Mouse (Mus musculus) urinary bladder, adult 2 months (tissue): ENCODE results near the gene Ddn. TPM values are rescaled to one million over a fixed set of nuclear protein-coding genes. Genes with fewer than 3 reads are reported as not detected.
"Not testable (repeated sequence)": the region's sequence is repeated elsewhere in the genome, so short reads cannot be mapped to it uniquely, and the experiment has no call there.

Experiments used
- DNase-seq: peaks from one replicate; pipeline ENCODE4 v3.0.0; 2022; ENCODE audit warnings: low spot score
- polyA plus RNA-seq: library from polyadenylated mRNA; depleted of rRNA; stranded (reverse); fragments of >200 nt; gene quantifications from 2 replicates; pipeline ENCODE4 v1.2.3, GENCODE M21; 2012

The Ddn gene
- polyA plus RNA-seq, 1 experiment, result 0.08 TPM

DNA sequence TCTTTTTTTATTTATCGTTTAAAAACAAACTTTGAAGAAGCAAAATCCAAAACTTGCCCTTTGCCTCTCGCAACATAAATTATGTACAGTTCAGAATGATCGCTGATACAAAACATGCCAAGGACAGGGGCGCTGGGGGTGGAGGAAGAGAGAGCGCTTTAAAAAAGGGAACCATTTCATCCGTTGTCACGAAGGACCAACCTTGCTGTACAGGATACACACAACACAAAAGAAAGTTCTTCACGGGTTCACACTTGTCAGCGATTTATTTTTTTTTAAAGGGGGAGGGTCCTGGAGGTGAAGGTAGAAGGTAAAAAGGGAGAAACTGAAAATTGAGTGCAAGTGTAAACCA is 22.4 kb upstream of the Ddn start:
- no peak for DNase-seq

DNA sequence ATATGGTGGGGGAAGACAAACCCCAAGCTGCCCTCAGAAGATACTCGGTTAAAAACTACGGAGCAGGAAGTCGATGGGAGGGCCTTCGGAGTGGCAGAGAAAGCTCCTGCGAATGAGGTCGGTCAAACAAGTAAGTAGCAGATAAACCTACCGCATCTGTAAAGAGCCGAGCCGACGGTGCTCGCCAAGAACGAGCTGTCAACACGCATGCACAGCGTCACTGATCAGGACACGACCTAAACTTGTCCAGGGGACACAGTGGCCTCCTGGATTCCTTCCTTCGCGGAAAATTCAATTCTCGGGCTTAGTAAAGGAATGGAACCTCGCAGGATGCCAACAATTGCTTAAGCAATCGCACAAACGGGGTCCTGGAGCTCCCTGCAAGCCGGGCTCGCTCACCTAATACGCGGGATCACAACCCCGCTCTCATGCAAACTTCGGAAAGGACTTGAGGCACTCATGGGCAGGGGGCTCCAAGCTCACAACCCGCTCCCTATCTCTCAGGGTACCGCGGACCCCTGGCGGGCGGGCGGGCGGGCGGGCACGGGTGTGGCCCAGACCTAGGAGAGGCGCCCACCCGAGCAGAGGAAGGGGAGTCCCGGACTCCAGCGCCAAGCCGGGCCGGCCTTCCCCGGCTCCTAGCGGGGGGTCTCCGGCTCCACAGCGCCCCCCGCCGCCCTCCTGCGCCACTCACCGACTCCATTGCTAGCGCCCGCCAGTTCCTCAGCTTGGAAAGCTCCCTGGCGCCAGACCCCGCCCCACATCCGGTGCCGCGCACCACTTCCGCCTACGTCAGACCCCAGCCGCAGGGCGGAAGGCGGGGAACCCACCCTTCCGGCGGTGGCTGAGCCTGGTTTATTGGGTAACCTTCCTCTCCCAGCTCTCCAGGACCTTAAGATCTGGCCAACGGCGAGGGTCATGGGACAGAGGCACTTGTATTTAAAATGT is 21.7 kb upstream of the Ddn start, which contains the start of gene Prkag1:
Gene Prkag1, minus strand, starts transcription at position 786 of the 948 bp plus-strand sequence.
- peak; percentile 89 for DNase-seq

DNA sequence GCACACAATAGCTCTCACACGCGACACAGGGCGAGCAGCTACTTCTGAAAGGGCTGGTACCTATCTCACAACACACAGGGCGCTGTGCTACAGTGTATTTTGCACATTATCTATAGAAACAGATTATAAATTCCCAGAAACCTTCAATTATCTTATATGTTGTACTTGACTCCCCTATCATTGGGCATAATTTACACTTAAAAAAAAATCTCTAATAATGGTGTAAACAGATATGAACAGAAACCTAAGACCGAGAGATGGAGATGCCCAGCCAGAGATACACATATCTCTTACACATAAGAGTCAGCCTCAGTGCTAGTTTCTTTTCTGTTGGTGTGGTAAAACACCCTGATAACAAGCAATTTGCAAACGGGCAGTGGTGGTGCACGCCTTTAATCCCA is 18.3 kb upstream of the Ddn start:
- DNase-seq, result no peak

DNA sequence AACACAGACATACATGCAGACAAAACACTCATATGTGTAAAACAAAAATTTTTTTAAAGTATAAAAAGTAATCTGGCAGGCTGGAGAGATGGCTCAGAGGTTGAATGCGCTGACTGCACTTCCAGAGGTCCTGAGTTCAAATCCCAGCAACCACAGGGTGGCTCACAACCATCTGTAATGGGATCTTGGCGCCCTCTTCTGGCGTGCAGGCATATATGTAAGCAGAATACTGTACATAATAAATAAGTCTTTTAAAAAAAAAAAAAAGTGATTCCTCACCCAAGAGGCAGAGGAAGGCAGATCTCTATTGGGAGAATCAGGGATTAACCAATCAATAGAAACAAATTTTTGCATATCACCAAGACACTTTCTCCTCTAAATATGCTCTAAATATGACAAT is 14.1 kb upstream of the Ddn start:
- no peak for DNase-seq

DNA sequence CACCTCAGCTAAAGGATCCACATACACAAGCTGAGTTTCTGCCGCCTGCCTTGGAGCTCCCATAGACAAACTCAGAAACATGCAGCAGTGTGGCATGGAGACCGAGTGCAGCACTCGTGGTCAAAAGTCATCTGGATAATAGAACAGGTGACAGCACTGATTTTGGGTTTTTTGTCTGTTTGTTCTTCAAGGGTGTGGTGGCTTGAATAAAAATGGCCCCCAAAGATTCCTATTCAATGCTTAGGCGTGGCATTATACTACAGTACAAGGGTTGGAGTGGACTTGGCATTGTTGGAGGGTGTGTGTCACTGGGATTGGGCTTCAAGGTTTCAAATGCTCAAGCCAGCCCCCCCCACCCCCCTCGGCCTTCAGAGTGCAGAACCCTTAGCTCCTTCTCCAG is 12.9 kb upstream of the Ddn start:
- no peak for DNase-seq

DNA sequence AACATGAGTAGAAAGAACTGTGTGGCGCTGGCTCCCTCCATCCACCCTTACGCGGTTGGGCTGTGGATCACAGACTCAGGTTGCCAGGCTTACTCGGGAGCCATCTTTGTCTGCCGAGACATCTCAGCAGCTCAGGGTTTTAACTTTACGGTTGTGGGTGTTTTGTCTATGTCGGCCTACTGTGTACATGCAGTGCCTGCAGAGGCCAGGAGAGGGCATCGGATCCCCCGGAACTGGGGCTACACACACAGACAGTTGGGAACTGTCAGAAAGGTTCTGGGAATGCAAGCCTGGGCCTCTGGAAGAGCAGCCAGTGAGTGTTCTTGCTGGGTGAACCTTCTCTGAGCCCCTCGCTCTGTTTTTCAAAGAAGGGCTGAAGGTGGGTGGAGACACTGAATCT is 12.1 kb upstream of the Ddn start:
- DNase-seq, result no peak

DNA sequence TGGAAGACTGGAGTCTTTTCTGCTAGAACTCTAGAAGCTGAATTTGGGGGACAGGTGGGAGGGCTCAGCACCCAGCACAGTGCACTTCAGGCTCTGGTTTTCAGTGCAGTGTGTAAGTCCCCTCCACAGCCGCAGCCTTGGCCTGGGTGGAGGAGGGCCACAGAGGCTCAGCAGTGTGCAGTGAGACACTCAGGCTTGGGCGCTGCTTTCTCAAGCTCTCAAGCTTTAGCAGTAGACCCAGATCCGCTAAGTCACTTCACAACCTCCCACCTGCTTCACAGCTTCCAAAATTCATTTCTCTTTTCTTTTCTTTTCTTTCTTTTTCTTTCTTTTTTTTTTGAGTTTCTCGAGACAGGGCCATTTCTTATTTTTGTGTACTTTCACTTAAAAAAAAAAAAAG is 11.6 kb upstream of the Ddn start:
- DNase-seq, result no peak

DNA sequence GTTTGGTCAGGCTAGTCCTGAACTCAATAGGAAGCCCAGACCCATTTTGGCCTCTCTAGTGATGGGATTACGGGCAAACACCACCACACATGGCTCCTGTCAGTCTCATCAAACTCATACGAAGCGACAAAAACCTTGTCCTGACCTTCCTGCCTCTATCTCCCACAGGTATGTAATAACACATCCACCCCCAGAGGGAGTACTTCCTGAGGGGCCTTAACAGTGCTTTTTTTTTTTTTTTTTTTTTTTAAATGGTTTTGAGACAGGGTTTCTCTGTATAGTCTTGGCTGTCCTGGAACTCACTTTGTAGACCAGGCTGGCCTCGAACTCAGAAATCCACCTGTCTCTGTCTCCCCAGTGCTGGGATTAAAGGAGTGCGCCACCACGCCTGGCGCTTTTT is 8.9 kb upstream of the Ddn start:
- DNase-seq, result no peak

DNA sequence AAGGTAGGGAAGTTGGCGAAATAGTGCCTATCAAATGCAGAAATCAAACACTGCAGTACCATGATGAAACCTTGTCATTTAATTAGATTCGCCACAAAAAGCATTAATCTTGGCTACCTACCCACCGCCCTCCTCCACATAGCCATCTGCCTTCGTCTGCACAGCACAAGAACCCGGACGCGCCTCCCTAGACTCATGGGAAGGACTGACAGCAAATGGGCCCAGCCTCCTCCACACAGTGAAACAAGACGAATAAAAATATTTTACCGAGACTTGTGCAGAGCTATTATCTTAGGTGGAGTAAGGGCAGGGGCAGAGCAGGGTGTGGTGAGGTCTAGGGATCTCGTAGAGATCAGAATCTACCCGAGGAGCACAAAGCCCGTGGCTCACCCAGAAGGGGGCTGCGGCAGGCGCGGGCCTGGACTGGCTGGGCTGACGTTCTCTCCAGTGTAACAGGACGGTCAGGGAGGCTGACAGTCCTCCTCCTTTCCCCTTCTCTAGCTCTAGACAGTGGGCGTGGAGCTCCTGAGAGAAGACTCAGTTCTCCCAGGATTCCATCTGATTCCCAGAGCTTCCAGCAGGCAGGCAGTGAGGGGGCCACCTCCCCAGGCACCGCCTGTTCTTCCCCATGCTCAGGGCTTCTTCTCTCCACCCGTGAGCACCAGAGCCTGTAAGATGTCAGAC is 3.6 kb upstream of the Ddn start:
- no peak for DNase-seq

DNA sequence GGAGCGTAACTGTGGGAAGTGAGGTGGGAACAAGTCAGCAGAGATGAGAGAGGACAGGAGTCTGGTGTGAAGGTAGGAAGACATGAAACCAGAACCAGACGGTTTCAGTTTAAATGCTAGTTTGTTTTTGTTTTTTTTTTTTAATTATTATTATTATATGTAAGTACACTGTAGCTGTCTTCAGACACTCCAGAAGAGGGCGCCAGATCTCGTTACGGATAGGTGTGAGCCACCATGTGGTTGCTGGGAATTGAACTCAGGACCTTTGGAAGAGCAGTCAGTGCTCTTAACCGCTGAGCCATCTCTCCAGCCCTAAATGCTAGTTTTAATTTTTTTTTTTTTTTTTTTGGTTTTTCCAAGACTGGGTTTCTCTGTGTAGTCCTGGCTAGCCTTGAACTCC is 922 bp upstream of the Ddn start:
- DNase-seq, result not testable (repeated sequence)

DNA sequence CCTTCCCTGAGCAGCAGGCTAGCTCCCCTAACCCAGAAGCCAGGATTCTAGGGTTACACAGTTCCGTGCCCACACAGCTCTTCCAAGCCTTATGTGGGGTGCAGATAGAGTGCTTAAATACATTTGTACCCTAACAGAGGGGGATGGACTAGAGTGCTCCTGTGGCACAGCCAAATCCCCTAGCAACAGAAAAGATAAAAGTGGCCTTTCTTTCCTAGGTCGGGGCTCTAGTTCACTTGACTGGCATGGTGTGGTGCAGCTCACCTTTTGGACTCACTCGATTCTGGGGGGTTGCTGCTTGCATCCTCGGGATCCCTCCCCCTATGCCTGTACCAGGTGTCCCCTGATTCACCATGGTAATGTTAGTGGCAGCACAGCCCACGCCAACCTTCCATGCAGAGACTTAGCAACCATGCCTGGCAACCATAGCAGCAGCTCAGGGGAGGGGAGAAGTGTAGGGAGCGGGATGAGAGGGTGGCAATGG is 597 bp downstream of the Ddn start:
- no peak for DNase-seq

DNA sequence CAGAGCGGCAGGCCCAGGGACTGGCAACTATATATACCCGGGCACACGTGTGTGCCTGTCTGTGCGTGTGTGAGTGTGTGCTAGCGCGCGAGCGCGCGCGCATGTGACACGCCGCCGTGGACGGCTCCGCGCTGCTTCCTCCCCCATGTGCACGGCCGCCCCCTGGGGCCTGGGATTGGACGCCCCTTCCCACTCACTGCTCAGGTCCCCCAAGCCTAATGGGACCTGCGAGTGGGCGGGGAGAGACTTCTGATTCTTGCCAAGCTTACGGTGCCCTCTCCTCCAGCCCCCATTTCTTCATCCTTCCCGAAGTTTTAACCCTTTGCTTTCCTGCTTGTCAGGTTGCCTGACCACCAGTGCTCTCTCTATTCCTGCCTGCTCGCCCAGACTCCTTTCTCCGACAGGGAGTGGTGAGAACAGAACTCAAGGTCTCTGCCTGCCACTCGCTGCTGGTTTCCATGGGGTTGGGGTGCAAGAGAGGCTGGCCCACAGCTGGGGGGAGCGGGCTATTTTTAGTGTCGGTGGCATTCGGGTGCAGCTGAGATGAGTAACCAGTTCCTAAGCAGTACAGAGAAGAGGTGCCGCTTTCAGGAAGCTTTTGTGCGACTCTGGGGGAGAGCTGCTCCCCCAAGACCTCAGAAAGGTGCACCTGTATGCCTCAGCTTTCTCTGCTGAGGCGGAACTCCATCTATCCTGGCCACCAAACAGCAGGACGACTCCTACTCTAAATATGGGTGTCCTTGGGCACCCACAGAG is 1.2 kb downstream of the Ddn start:
- no peak for DNase-seq

DNA sequence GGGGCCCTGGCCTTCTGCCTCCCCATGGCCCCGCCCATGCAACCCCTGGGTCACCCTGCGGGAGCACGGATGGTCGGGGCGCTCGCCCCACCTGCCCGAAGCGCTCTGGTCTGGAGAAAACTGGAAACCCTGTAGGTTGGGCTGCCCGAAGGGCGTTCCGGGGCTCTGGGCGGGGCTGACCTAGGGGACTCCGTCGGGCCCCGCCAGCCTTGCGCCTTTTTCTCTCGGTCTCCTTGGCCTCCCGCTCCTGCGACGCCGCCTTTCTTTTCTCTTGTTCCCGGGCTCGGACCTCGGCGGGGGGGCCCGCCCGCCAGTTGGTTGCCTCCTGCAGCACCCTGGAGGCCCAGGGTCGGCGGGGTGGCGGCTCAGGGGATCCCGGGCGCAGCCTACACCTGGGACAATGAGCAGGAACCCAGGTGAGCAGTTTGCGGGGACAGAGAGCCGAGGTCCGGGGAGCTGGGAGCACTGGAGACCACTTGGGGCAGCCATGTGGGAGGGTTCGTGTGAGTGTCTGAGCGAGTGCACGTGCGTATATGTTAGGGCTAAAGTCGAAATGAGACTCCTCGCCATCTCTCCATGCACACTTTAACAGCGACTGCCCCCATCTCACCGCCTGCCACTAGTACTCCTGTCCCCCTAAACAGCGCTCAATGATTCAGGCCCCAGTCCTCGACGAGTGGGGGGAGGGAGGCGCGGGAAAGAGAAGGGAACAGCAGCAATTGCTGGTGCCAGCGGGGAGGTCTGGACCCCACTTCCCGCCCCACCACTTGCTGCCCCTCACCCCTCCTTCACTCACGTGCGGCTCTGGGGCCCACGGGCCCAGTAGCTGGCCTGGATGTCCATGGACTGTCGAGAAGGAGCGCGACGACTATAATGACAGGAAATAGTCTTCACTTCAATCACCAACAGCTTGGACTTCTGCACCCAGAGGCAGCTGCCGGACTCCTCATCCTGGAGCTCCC is 2.2 kb downstream of the Ddn start:
- no peak for DNase-seq

DNA sequence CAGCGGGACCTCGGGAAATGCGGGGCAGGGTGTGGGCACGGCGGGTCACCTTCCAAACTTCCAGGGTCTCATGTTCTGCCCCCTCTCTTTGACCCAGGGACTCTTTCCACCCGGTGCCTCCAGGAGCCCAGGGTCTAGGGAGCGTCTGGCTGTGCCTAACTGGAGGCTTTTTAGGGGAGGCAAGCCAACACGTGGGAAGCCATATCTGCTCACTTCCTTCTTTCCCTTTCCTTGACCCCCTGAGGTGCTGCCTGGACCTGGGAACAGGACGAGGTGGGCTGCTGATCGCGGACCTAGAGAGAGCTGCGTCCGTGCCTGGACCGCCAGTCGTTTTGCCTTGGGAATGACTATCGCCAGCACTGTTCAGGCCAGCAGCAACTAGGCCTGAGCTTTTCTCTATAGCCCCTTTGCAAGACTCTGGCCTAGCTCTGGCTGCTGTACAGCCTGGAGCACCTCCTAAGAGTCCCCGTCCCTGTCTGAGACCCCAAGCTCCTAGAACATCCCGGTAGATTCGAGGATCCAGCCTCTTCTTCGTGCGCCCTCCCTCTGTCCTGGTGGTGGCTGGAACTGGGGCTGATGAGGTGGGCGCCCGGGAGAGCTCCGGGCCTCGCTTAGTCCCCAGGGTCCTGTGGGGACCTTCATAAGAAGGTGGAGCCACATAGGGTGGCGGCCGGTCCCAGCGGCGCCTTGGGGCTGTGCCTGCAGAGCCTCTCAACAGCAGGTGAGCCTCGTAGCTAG is 3.0 kb downstream of the Ddn start:
- DNase-seq, result no peak

DNA sequence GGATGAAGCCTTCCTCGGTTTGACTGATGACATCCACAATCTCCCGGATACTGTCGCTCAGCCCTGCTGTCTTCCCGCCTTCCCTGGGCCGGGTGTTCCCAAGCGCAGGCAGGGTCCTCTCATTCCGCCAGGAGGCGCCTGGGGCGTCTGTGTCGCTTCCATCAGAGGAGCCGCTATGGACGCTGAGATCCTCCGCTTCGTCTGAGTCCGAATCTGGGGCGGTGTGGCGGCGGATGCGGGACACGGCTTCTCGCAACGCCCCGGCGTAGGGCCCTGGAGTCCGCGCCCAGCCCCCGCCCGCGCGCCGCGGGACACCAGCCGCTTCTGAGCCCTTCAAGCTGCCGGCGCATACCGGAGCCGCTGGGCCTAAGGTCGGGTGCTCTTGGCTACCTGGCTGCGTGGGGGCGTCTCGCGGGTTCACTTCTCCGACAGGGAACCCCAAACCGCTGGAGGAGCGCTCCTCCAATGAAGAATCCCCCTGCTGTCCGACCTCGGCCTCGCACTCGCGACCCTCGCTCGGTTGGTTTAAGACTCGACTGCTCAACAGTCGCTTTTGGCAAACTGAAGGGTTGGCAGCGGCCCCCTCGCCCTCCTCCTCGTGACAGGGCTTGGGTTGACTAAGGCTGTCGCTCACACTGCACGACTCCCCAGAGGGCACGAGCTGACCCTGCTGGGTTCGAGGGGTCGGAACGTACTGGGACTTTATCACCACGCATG is 3.8 kb downstream of the Ddn start:
- no peak for DNase-seq

DNA sequence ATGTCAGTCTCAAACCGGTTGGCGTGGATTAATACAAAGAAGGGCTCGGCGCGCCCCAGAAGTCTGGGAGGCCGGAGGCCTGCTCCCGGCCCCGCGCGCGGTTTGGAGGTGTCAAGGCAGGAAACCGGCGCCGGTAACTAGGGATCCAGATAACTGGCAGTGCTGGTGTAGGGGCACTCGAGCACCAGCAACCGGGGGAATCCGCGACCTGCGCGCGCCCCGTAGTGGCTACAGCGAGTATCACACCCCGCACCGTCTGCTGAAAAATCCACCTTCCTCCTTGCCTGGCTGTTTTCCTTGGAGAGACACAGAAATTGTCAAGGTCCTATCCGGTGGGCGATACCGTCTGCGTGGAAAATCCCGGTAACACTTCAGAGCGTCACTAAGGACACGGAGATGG is 5.2 kb downstream of the Ddn start:
- peak; percentile 59 for DNase-seq

DNA sequence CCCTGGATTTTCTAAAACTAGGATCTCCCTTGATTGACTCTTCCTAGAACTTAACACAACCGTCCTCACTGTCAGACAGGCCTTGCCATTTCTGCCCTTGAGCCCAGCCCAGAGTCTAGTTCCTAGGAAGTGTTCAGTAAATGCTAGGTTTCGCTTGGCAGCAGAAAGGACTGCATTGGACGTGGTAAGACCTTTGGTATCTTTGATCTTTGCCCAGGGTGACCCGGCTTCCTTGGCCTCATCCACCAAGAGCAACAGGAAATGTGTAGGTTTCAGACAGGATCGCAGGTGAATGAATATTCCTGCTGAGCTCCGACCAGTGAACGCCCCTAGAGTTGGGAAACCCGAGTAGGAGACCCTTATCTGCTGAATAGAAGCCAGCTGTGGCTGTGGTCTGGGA is 6.4 kb downstream of the Ddn start:
- DNase-seq, result no peak

DNA sequence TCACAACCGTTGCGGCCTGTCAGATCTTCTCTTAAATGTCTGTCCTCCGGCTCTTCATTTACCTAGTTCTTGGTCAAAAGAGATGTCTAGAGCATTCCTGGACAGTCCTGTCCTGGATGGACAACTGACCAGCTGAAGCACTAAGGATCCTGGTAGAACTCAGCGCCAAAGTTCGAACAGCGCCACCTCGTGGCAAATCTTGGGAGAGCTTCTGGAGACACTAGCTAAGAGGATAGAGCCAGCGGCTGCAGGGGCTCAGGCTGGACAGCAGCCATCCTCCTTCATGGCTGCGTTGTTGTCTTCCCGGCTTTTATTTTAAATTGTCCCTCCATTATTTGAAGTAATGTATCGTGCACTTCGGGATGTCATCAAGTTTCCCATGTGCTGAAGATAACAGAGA is 9.9 kb downstream of the Ddn start:
- peak; percentile 66 for DNase-seq

DNA sequence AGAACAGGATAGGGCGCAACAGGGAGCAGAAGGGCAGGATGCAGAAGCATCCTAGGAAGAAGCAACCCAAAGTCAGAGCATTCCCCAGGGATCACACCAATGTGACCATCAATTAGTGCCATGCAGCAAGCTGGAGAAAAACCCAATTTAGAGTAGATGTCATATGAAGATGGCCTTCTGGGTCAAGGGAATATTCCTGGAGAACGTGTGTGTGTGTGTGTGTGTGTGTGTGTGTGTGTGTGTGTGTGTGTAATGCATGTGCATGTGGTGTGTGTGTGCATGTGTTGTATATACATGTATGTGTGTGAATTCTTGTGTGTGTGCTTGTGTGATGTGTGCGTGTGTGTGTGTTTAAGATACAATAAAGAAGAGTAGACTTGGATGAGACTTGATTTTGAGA is 10.4 kb downstream of the Ddn start:
- DNase-seq, result no peak
